24 mouse cellular contexts compared by ENCODE assay signal in genomic region chr12:29961041-29961440, GRCm38 (mm10). TPM values are rescaled to one million over a fixed set of nuclear protein-coding genes. Genes with fewer than 3 reads are reported as not detected.
DNase-seq lines count a peak whose midpoint lies in the region; ATAC-seq and TF ChIP-seq lines count a peak whose summit lies in the region.
"Had no signal": no experiment of that assay in that cellular context is flagged by ENCODE, and none has a peak within 500 bp of the region (broad histone marks: within the 10 kb centered on the region; RNA-seq: fewer than 3 reads in every experiment).

No protein-coding gene starts in this region.

- TF ChIP-seq CTCF in heart, adult 2 months (IDR thresholded peaks at IDR 0.05) = no peak

- no peak overlapping the region for H3K4me2 ChIP-seq in hindbrain, embryonic 16.5 days (ENCODE audit: low read length)
- no peak overlapping the region for H3K4me2 ChIP-seq in hindbrain, embryonic 13.5 days
- H3K4me2 ChIP-seq: embryonic facial prominence, embryonic 15.5 days; hindbrain, embryonic 15.5 days; midbrain, embryonic 11.5 days had no signal

- H3K36me3 ChIP-seq in heart, adult 2 months (ENCODE audit: control insufficient read depth, insufficient read depth, low read length) = peaks cover 14% of the 10 kb centered on the region
- H3K36me3 ChIP-seq in hindbrain, embryonic 16.5 days (ENCODE audit: control insufficient read depth, insufficient read depth, low read length) = no peaks in the 10 kb centered on the region
- no peaks in the 10 kb centered on the region for H3K36me3 ChIP-seq in hindbrain, embryonic 13.5 days
- H3K36me3 ChIP-seq: G1E had no signal

- DNase-seq in heart, adult 2 months = no peak
- no peak for DNase-seq in heart, postnatal 4 days
- DNase-seq in ZHBTc4 (ENCODE audit: low read depth, low spot score) = peak; percentile 5
- peak; percentile 57 for DNase-seq in lung, postnatal 25 days (ENCODE audit: low spot score)
- DNase-seq in cerebellum, postnatal 10 days = no peak
- DNase-seq: adrenal gland, postnatal 14 days; cerebellum, adult 11-12 months; cerebellum, postnatal 25 days; embryo, embryonic 11 days; gastrocnemius, postnatal 25 days; kidney, adult 18-20 months; kidney, postnatal 25 days; left cerebral cortex, postnatal 4 days; liver; right cerebral cortex, adult 18-20 months; thymus, postnatal 14 days had no signal

- H3K27me3 ChIP-seq in heart, adult 2 months (ENCODE audit: control insufficient read depth, insufficient read depth, low read length) = no peaks in the 10 kb centered on the region
- H3K27me3 ChIP-seq in hindbrain, embryonic 16.5 days (replicated peaks; ENCODE audit: control insufficient read depth, insufficient read depth, low read length) = no peaks in the 10 kb centered on the region
- H3K27me3 ChIP-seq in hindbrain, embryonic 13.5 days = no peaks in the 10 kb centered on the region
- H3K27me3 ChIP-seq: embryonic facial prominence, embryonic 15.5 days; hindbrain, embryonic 15.5 days had no signal

- peaks cover 7% of the 10 kb centered on the region for H3K79me2 ChIP-seq in heart, adult 2 months (replicated peaks; ENCODE audit: control insufficient read depth, insufficient read depth, low read length)

- no peak for TF ChIP-seq POLR2A in heart, adult 2 months (IDR thresholded peaks at IDR 0.05; ENCODE audit: insufficient read depth, low read depth, low read length)

- peak overlapping the region; percentile 7; the same call in 1 of the 2 replicates for H3K27ac ChIP-seq in heart, adult 2 months
- H3K27ac ChIP-seq in hindbrain, embryonic 16.5 days (ENCODE audit: low read depth, low read length) = peak overlapping the region; percentile 53; the same call in 1 of the 2 replicates
- no peak overlapping the region for H3K27ac ChIP-seq in hindbrain, embryonic 13.5 days
- H3K27ac ChIP-seq: embryonic facial prominence, embryonic 15.5 days; forebrain, embryonic 10.5 days; hindbrain, embryonic 15.5 days; left cerebral cortex, adult 2 months had no signal

- no peaks in the 10 kb centered on the region for H3K9me3 ChIP-seq in hindbrain, embryonic 16.5 days (ENCODE audit: control insufficient read depth, low read length)
- H3K9me3 ChIP-seq in hindbrain, embryonic 13.5 days = no peaks in the 10 kb centered on the region
- H3K9me3 ChIP-seq: embryonic facial prominence, embryonic 15.5 days; forebrain, embryonic 10.5 days; hindbrain, embryonic 15.5 days had no signal

- TF ChIP-seq EP300 in heart, adult 2 months (IDR thresholded peaks at IDR 0.05; ENCODE audit: insufficient read depth, low read depth, low read length) = no peak

- intact Hi-C loops in heart, adult 2 months (cut with DNase I) = no loop called here

- H3K9ac ChIP-seq in heart, adult 2 months (ENCODE audit: low read depth, low read length) = no peak overlapping the region
- H3K9ac ChIP-seq in hindbrain, embryonic 16.5 days (ENCODE audit: low read depth, low read length) = no peak overlapping the region
- no peak overlapping the region for H3K9ac ChIP-seq in hindbrain, embryonic 13.5 days
- H3K9ac ChIP-seq: embryonic facial prominence, embryonic 15.5 days; hindbrain, embryonic 15.5 days had no signal

- no peak overlapping the region for H3K4me3 ChIP-seq in heart, adult 2 months
- no peak overlapping the region for H3K4me3 ChIP-seq in hindbrain, embryonic 16.5 days (ENCODE audit: low read length)
- no peak overlapping the region for H3K4me3 ChIP-seq in hindbrain, embryonic 13.5 days
- H3K4me3 ChIP-seq: embryonic facial prominence, embryonic 15.5 days; forebrain, embryonic 10.5 days; hindbrain, embryonic 15.5 days; left cerebral cortex, adult 2 months had no signal

- WGBS in heart, adult 2 months = 45% methylated on average over 1 of the region's 1 CpGs
- 85% methylated on average over 1 of the region's 1 CpGs for WGBS in hindbrain, embryonic 16.5 days
- 86% methylated on average over 1 of the region's 1 CpGs for WGBS in hindbrain, embryonic 13.5 days

- peaks cover 34% of the 10 kb centered on the region for H3K4me1 ChIP-seq in heart, adult 2 months (ENCODE audit: control insufficient read depth, insufficient read depth, low read length)
- H3K4me1 ChIP-seq in hindbrain, embryonic 16.5 days (ENCODE audit: control insufficient read depth, insufficient read depth, low read depth, low read length) = peaks cover 12% of the 10 kb centered on the region
- peaks cover 31% of the 10 kb centered on the region for H3K4me1 ChIP-seq in hindbrain, embryonic 13.5 days (replicated peaks)

- no peak for ATAC-seq in hindbrain, embryonic 16.5 days
- no peak for ATAC-seq in hindbrain, embryonic 13.5 days (ENCODE audit: low FRiP score)

RNA-seq across cellular contexts. Expression of gene Pxdn, which starts 23.6 kb away (rescaled TPM):
- total RNA-seq in heart, adult 2 months (2021) = 10 to 100 TPM; 28.7 to 41.0 TPM
- polyA plus RNA-seq in heart, adult 2 months (2012; rRNA removed) = 69.4 and 92.3 TPM in 2 replicates
- total RNA-seq in heart, postnatal 4 days (2021) = 100 to 1,000 TPM; 219 to 225 TPM
- polyA plus RNA-seq in hindbrain, embryonic 16.5 days (2015; fragmentation: Nextera tagmentation; extraction: Ambion mirVana) = 35.4 and 57.3 TPM in 2 replicates
- 43.1 and 46.9 TPM in 2 replicates for polyA plus RNA-seq in hindbrain, embryonic 13.5 days (2015; fragmentation: Nextera tagmentation; extraction: Ambion mirVana)
- polyA plus RNA-seq: G1E had no signal

Comparison
In these comparisons a context has a peak if more than half of its experiments do, and no peak if none do; other contexts are left out.
1. DNase-seq: peak in ZHBTc4 (single experiment) and lung, postnatal 25 days (single experiment); none in heart, adult 2 months (0 of 2), heart, postnatal 4 days (single experiment) and cerebellum, postnatal 10 days (0 of 2).